Mouse (Mus musculus) liver, embryonic 14.5 days (tissue): ENCODE results near the gene Sbf1. TPM values are rescaled to one million over a fixed set of nuclear protein-coding genes. Genes with fewer than 3 reads are reported as not detected.

ENCODE experiments used
- ATAC-seq: fragments of 200-750 bp; cut with Nextera tagmentation; 2 replicates; pipeline ENCODE4 v1.8.0; 2017; ENCODE audit warnings: moderate number of reproducible peaks, mild to moderate bottlenecking, moderate library complexity; ENCODE audit not compliant: insufficient read depth
- DNase-seq, 3 experiments: peaks; one replicate each; pipeline ENCODE4 v3.0.0-alpha.2; 2012 to 2013; ENCODE audit warnings: low read depth in 3 of 3, low spot score in 3 of 3
- H3K27ac ChIP-seq: fragments of 300-500 bp; sonication (generic); 2 replicates; pipeline ENCODE4 v1.5.1; 2014; ENCODE audit warnings: moderate library complexity, mild to moderate bottlenecking, control low read depth, inconsistent platforms
- H3K27me3 ChIP-seq: fragments of 300-500 bp; sonication (generic); 2 replicates; pipeline ENCODE4 v1.6.1; 2014; ENCODE audit warnings: mild to moderate bottlenecking, low read length, moderate library complexity; ENCODE audit not compliant: control insufficient read depth, insufficient read depth
- H3K36me3 ChIP-seq: fragments of 300-500 bp; sonication (generic); replicated peaks from 2 replicates; pipeline ENCODE4 v1.6.1; 2014; ENCODE audit warnings: low read depth; ENCODE audit not compliant: control insufficient read depth, insufficient read depth
- H3K4me1 ChIP-seq, 2 experiments: fragments of 200-500 bp in 1 of 2; fragments of 300-500 bp in 1 of 2; sonication (generic) in 1 of 2; replicated peaks; 2 replicates each; pipeline ENCODE4 v1.6.1; 2012 to 2014; ENCODE audit warnings: antibody characterized with exemption in 1 of 2, inconsistent platforms in 1 of 2, low read length in 1 of 2; ENCODE audit not compliant: control insufficient read depth in 2 of 2, insufficient read depth in 2 of 2
- H3K4me2 ChIP-seq: fragments of 300-500 bp; sonication (generic); 2 replicates; pipeline ENCODE4 v1.6.1; 2014; ENCODE audit warnings: low read depth, mild to moderate bottlenecking, control low read depth, moderate library complexity
- H3K4me3 ChIP-seq, 2 experiments: fragments of 200-500 bp in 1 of 2; fragments of 300-500 bp in 1 of 2; sonication (generic) in 1 of 2; 2 replicates each; pipeline ENCODE4 v1.5.1; 2012 to 2014; ENCODE audit warnings: low read depth in 2 of 2, low read length in 2 of 2, mild to moderate bottlenecking in 2 of 2, control low read depth in 1 of 2, inconsistent platforms in 1 of 2, moderate library complexity in 1 of 2; ENCODE audit not compliant: insufficient read depth in 1 of 2
- H3K9ac ChIP-seq: fragments of 300-500 bp; sonication (generic); replicated peaks from 2 replicates; pipeline ENCODE4 v1.6.1; 2014; ENCODE audit warnings: mild to moderate bottlenecking, control low read depth, moderate library complexity
- H3K9me3 ChIP-seq: fragments of 300-500 bp; sonication (generic); 2 replicates; pipeline ENCODE4 v1.6.1; 2016; ENCODE audit warnings: low read length, mixed read lengths; ENCODE audit not compliant: control insufficient read depth
- CTCF ChIP-seq: IDR thresholded peaks from 2 replicates; pipeline ENCODE4 v1.5.1; 2016; ENCODE audit warnings: antibody characterized with exemption, low read depth, control low read depth
- EP300 ChIP-seq: IDR thresholded peaks from 2 replicates; pipeline ENCODE4 v1.6.1; 2016; ENCODE audit warnings: antibody characterized with exemption, low read depth
- WGBS: fragments of 180-500 bp; shearing (Covaris S2); extraction: QIAGEN DNeasy Blood & Tissue Kit; methylation state at CpG from one replicate; pipeline ENCODE4 v1.1.7; 2014; ENCODE audit not compliant: insufficient replicate concordance; 5-methylcytosine and 5-hydroxymethylcytosine counted together
- microRNA-seq: library from miRNA; unstranded; fragments of <30 nt; microRNA quantifications from one replicate; pipeline ENCODE4, GENCODE M21; 2016
- polyA plus RNA-seq, 2 experiments: library from polyadenylated mRNA; depleted of rRNA in 1 of 2; stranded (reverse) in 1 of 2; unstranded in 1 of 2; fragments of >200 nt; fragmentation: Nextera tagmentation in 1 of 2; extraction: Ambion mirVana in 1 of 2; gene quantifications; 2 replicates each; pipeline versions ENCODE4 v1.2.1 to v1.2.3; 2012 to 2014

The Sbf1 gene
- polyA plus RNA-seq, 2 experiments, result 17.8 to 29.3 TPM

- WGBS, result 61% methylated on average over 2 of the region's 2 CpGs
- no peak overlapping the region for H3K27ac ChIP-seq
- ATAC-seq, result no peak
- peaks cover 0 to 11% of the 10 kb centered on the region in 2 experiments; a peak in 3 of 4 replicates for H3K4me1 ChIP-seq
- TF ChIP-seq EP300 (no peak), CTCF (peak; percentile 27; the same call in 1 of the 2 replicates)
- H3K4me3 ChIP-seq, result no peak overlapping the region
- no peak overlapping the region for H3K4me2 ChIP-seq
- H3K27me3 ChIP-seq, result no peaks in the 10 kb centered on the region
- H3K9me3 ChIP-seq, result no peaks in the 10 kb centered on the region
- H3K36me3 ChIP-seq, result peaks cover 8% of the 10 kb centered on the region
- DNase-seq, result peak in 1 of 3 experiments; percentile 6
- no peak overlapping the region for H3K9ac ChIP-seq
Measured at GRCm38 (mm10) chr15:89241025-89241424, 74.1 kb downstream of the Sbf1 start.

- H3K4me1 ChIP-seq, result peaks cover 0 to 11% of the 10 kb centered on the region in 2 experiments; a peak in 3 of 4 replicates
- H3K27me3 ChIP-seq, result no peaks in the 10 kb centered on the region
- TF ChIP-seq EP300, result no peak
- 0 out of 2 replicates have a peak, but pooled peaks have one; percentile 13 for TF ChIP-seq CTCF
- 9% methylated on average over 3 of the region's 3 CpGs for WGBS
- no peak overlapping the region for H3K9ac ChIP-seq
- peaks cover 8% of the 10 kb centered on the region for H3K36me3 ChIP-seq
- ATAC-seq (peak; percentile 43; the same call in 1 of the 2 replicates), DNase-seq (no peak)
- H3K27ac ChIP-seq, result no peak overlapping the region
- no peak overlapping the region for H3K4me3 ChIP-seq
- no peaks in the 10 kb centered on the region for H3K9me3 ChIP-seq
- no peak overlapping the region for H3K4me2 ChIP-seq
Measured at GRCm38 (mm10) chr15:89239751-89240392, 75.2 kb downstream of the Sbf1 start.

Small RNA genes within 50 kb of the gene (microRNA-seq; reads per million reads assigned to microRNA genes)
- gene Mir6959, result not detected

Other genes starting within 250 kb of the Sbf1 start
- gene Trabd, start 240.2 kb downstream of the Sbf1 start, polyA plus RNA-seq (2012; rRNA removed), result 8.3 and 8.4 TPM in 2 replicates
- gene Trabd, start 240.2 kb downstream of the Sbf1 start, polyA plus RNA-seq (2014; fragmentation: Nextera tagmentation; extraction: Ambion mirVana), result 13.0 and 13.7 TPM in 2 replicates
- gene Selenoo, start 226.2 kb downstream of the Sbf1 start, polyA plus RNA-seq (2012; rRNA removed), result 8.9 TPM in 2 replicates
- gene Selenoo, start 226.2 kb downstream of the Sbf1 start, polyA plus RNA-seq (2014; fragmentation: Nextera tagmentation; extraction: Ambion mirVana), result 7.4 and 9.0 TPM in 2 replicates
- gene Tubgcp6, start 192.2 kb downstream of the Sbf1 start, polyA plus RNA-seq (2012; rRNA removed), result 12.0 and 13.6 TPM in 2 replicates
- gene Tubgcp6, start 192.2 kb downstream of the Sbf1 start, polyA plus RNA-seq (2014; fragmentation: Nextera tagmentation; extraction: Ambion mirVana), result 6.3 and 7.7 TPM in 2 replicates
- 8.1 and 8.5 TPM in 2 replicates for gene Hdac10, start 186.6 kb downstream of the Sbf1 start, polyA plus RNA-seq (2012; rRNA removed)
- 5.3 and 6.3 TPM in 2 replicates for gene Hdac10, start 186.6 kb downstream of the Sbf1 start, polyA plus RNA-seq (2014; fragmentation: Nextera tagmentation; extraction: Ambion mirVana)
- 1.7 and 1.8 TPM in 2 replicates for gene Mapk12, start 174.6 kb downstream of the Sbf1 start, polyA plus RNA-seq (2012; rRNA removed)
- gene Mapk12, start 174.6 kb downstream of the Sbf1 start, polyA plus RNA-seq (2014; fragmentation: Nextera tagmentation; extraction: Ambion mirVana), result 1.1 TPM in 2 replicates
- gene Mapk11, start 165.7 kb downstream of the Sbf1 start, polyA plus RNA-seq (2012; rRNA removed), result 0.84 TPM in 2 replicates
- 0.49 and 0.83 TPM in 2 replicates for gene Mapk11, start 165.7 kb downstream of the Sbf1 start, polyA plus RNA-seq (2014; fragmentation: Nextera tagmentation; extraction: Ambion mirVana)
- gene Plxnb2, start 134.5 kb downstream of the Sbf1 start, polyA plus RNA-seq (2012; rRNA removed), result 21.6 and 23.7 TPM in 2 replicates
- 16.4 and 18.3 TPM in 2 replicates for gene Plxnb2, start 134.5 kb downstream of the Sbf1 start, polyA plus RNA-seq (2014; fragmentation: Nextera tagmentation; extraction: Ambion mirVana)
- 4.5 TPM in 2 replicates for gene Dennd6b, start 118.8 kb downstream of the Sbf1 start, polyA plus RNA-seq (2012; rRNA removed)
- gene Dennd6b, start 118.8 kb downstream of the Sbf1 start, polyA plus RNA-seq (2014; fragmentation: Nextera tagmentation; extraction: Ambion mirVana), result 1.6 and 2.4 TPM in 2 replicates
- gene Ppp6r2, start 103.8 kb downstream of the Sbf1 start, polyA plus RNA-seq (2012; rRNA removed), result 11.6 and 15.3 TPM in 2 replicates
- 17.7 and 19.5 TPM in 2 replicates for gene Ppp6r2, start 103.8 kb downstream of the Sbf1 start, polyA plus RNA-seq (2014; fragmentation: Nextera tagmentation; extraction: Ambion mirVana)
- 2.5 and 2.7 TPM in 2 replicates for gene Adm2, start 7.4 kb upstream of the Sbf1 start, polyA plus RNA-seq (2012; rRNA removed)
- gene Adm2, start 7.4 kb upstream of the Sbf1 start, polyA plus RNA-seq (2014; fragmentation: Nextera tagmentation; extraction: Ambion mirVana), result 1.2 and 1.6 TPM in 2 replicates
- 9.7 and 11.2 TPM in 2 replicates for gene Miox, start 19.1 kb upstream of the Sbf1 start, polyA plus RNA-seq (2012; rRNA removed)
- 10.2 and 10.8 TPM in 2 replicates for gene Miox, start 19.1 kb upstream of the Sbf1 start, polyA plus RNA-seq (2014; fragmentation: Nextera tagmentation; extraction: Ambion mirVana)
- gene Lmf2, start 40.3 kb upstream of the Sbf1 start, polyA plus RNA-seq (2012; rRNA removed), result 12.3 and 15.1 TPM in 2 replicates
- gene Lmf2, start 40.3 kb upstream of the Sbf1 start, polyA plus RNA-seq (2014; fragmentation: Nextera tagmentation; extraction: Ambion mirVana), result 17.2 and 18.9 TPM in 2 replicates
- gene Ncaph2, start 40.4 kb upstream of the Sbf1 start, polyA plus RNA-seq (2012; rRNA removed), result 63.8 and 77.0 TPM in 2 replicates
- gene Ncaph2, start 40.4 kb upstream of the Sbf1 start, polyA plus RNA-seq (2014; fragmentation: Nextera tagmentation; extraction: Ambion mirVana), result 104 and 106 TPM in 2 replicates
- 9.8 and 10.7 TPM in 2 replicates for gene Sco2, start 58.5 kb upstream of the Sbf1 start, polyA plus RNA-seq (2012; rRNA removed)
- gene Sco2, start 58.5 kb upstream of the Sbf1 start, polyA plus RNA-seq (2014; fragmentation: Nextera tagmentation; extraction: Ambion mirVana), result 2.8 and 4.4 TPM in 2 replicates
- 0.70 and 0.88 TPM in 2 replicates for gene Tymp, start 61.7 kb upstream of the Sbf1 start, polyA plus RNA-seq (2012; rRNA removed)
- gene Tymp, start 61.7 kb upstream of the Sbf1 start, polyA plus RNA-seq (2014; fragmentation: Nextera tagmentation; extraction: Ambion mirVana), result 0.40 and 0.56 TPM in 2 replicates
- 0.76 and 0.89 TPM in 2 replicates for gene Odf3b, start 64.0 kb upstream of the Sbf1 start, polyA plus RNA-seq (2012; rRNA removed)
- gene Odf3b, start 64.0 kb upstream of the Sbf1 start, polyA plus RNA-seq (2014; fragmentation: Nextera tagmentation; extraction: Ambion mirVana), result 0.57 and 1.3 TPM in 2 replicates
- not detected in 2 replicates for gene Klhdc7b, start 69.6 kb upstream of the Sbf1 start, polyA plus RNA-seq (2012; rRNA removed)
- not detected in 2 replicates for gene Klhdc7b, start 69.6 kb upstream of the Sbf1 start, polyA plus RNA-seq (2014; fragmentation: Nextera tagmentation; extraction: Ambion mirVana)
- gene Syce3, start 95.2 kb upstream of the Sbf1 start, polyA plus RNA-seq (2012; rRNA removed), result not detected in 2 replicates
- not detected in 2 replicates for gene Syce3, start 95.2 kb upstream of the Sbf1 start, polyA plus RNA-seq (2014; fragmentation: Nextera tagmentation; extraction: Ambion mirVana)
- gene Cpt1b, start 110.6 kb upstream of the Sbf1 start, polyA plus RNA-seq (2012; rRNA removed), result 1.5 and 1.9 TPM in 2 replicates
- 2.1 and 2.2 TPM in 2 replicates for gene Cpt1b, start 110.6 kb upstream of the Sbf1 start, polyA plus RNA-seq (2014; fragmentation: Nextera tagmentation; extraction: Ambion mirVana)
- gene C730034F03Rik, start 114.3 kb upstream of the Sbf1 start, polyA plus RNA-seq (2012; rRNA removed), result 0.57 and 0.89 TPM in 2 replicates
- gene C730034F03Rik, start 114.3 kb upstream of the Sbf1 start, polyA plus RNA-seq (2014; fragmentation: Nextera tagmentation; extraction: Ambion mirVana), result 0.56 and 0.69 TPM in 2 replicates
- gene Gm44502, start 114.4 kb upstream of the Sbf1 start, polyA plus RNA-seq (2012; rRNA removed), result 0.19 and 0.58 TPM in 2 replicates
- 0.14 and 0.34 TPM in 2 replicates for gene Gm44502, start 114.4 kb upstream of the Sbf1 start, polyA plus RNA-seq (2014; fragmentation: Nextera tagmentation; extraction: Ambion mirVana)
- 13.7 and 19.3 TPM in 2 replicates for gene Chkb, start 114.6 kb upstream of the Sbf1 start, polyA plus RNA-seq (2012; rRNA removed)
- gene Chkb, start 114.6 kb upstream of the Sbf1 start, polyA plus RNA-seq (2014; fragmentation: Nextera tagmentation; extraction: Ambion mirVana), result 18.3 and 20.5 TPM in 2 replicates
- 0.02 and 0.08 TPM in 2 replicates for gene Mapk8ip2, start 138.6 kb upstream of the Sbf1 start, polyA plus RNA-seq (2012; rRNA removed)
- not detected in 2 replicates for gene Mapk8ip2, start 138.6 kb upstream of the Sbf1 start, polyA plus RNA-seq (2014; fragmentation: Nextera tagmentation; extraction: Ambion mirVana)
- 3.2 and 3.4 TPM in 2 replicates for gene Arsa, start 162.1 kb upstream of the Sbf1 start, polyA plus RNA-seq (2012; rRNA removed)
- gene Arsa, start 162.1 kb upstream of the Sbf1 start, polyA plus RNA-seq (2014; fragmentation: Nextera tagmentation; extraction: Ambion mirVana), result 2.7 and 3.1 TPM in 2 replicates
- 2.0 and 2.1 TPM in 2 replicates for gene Shank3, start 184.3 kb upstream of the Sbf1 start, polyA plus RNA-seq (2012; rRNA removed)
- gene Shank3, start 184.3 kb upstream of the Sbf1 start, polyA plus RNA-seq (2014; fragmentation: Nextera tagmentation; extraction: Ambion mirVana), result 0.39 and 0.63 TPM in 2 replicates